13 mouse cellular contexts compared by ENCODE assay signal in genomic region chr4:150724823-150725222, GRCm38 (mm10).
DNase-seq lines count a peak whose midpoint lies in the region; ATAC-seq and TF ChIP-seq lines count a peak whose summit lies in the region.
"Had no signal": no experiment of that assay in that cellular context is flagged by ENCODE, and none has a peak within 500 bp of the region (broad histone marks: within the 10 kb centered on the region; RNA-seq: fewer than 3 reads in every experiment).

No protein-coding gene starts in this region.

- DNase-seq in heart, adult 18-20 months, result peak; percentile 42 to 50
- DNase-seq in urinary bladder, adult 18-20 months (ENCODE audit: low spot score in 2 of 2), result peak; percentile 46 to 59
- DNase-seq in urinary bladder, postnatal 10 days (ENCODE audit: low spot score), result no peak
- DNase-seq in lung, postnatal 0 days (ENCODE audit: low spot score), result peak; percentile 95
- no peak for DNase-seq in thymus, postnatal 25 days
- no peak for DNase-seq in layer of hippocampus, adult 11-12 months (ENCODE audit: low spot score)
- no peak for DNase-seq in left cerebral cortex, postnatal 4 days
- DNase-seq: cerebellum, adult 18-20 months; liver, embryonic 13.5 days had no signal

- peaks cover 3% of the 10 kb centered on the region; the same call in 1 of the 2 replicates for H3K4me1 ChIP-seq in heart, embryonic 11.5 days (ENCODE audit: control insufficient read depth, insufficient read depth, low read length)
- H3K4me1 ChIP-seq in lung, postnatal 0 days (ENCODE audit: insufficient read depth, low read depth, low read length), result peaks cover 4% of the 10 kb centered on the region; the same call in 1 of the 2 replicates

- 81% methylated on average over 11 of the region's 11 CpGs for WGBS in heart, embryonic 11.5 days (ENCODE audit: insufficient replicate concordance)
- 27% methylated on average over 11 of the region's 11 CpGs for WGBS in lung, postnatal 0 days

- no peak overlapping the region for H3K4me3 ChIP-seq in heart, embryonic 11.5 days (ENCODE audit: low read depth, low read length)
- H3K4me3 ChIP-seq in lung, postnatal 0 days (ENCODE audit: low read depth, low read length), result no peak overlapping the region
- H3K4me3 ChIP-seq: hindbrain, embryonic 12.5 days; liver, embryonic 13.5 days; midbrain, embryonic 15.5 days had no signal

- intact Hi-C loops in left cerebral cortex, postnatal 4 days (cut with DNase I), result no loop called here

- TF ChIP-seq EP300 in lung, postnatal 0 days (IDR thresholded peaks at IDR 0.05), result peak; percentile 94

- H3K27me3 ChIP-seq in heart, embryonic 11.5 days (ENCODE audit: control insufficient read depth, insufficient read depth, low read length), result no peaks in the 10 kb centered on the region
- no peaks in the 10 kb centered on the region for H3K27me3 ChIP-seq in lung, postnatal 0 days (replicated peaks; ENCODE audit: insufficient read depth, low read length)
- H3K27me3 ChIP-seq: CH12.LX; hindbrain, embryonic 12.5 days; liver, embryonic 13.5 days; midbrain, embryonic 15.5 days had no signal

- no peak for TF ChIP-seq CTCF in lung, postnatal 0 days (IDR thresholded peaks at IDR 0.05)

- no peak for ATAC-seq in heart, embryonic 11.5 days (replicated peaks; ENCODE audit: insufficient number of reproducible peaks, low FRiP score, low TSS enrichment)
- peak; percentile 88 for ATAC-seq in lung, postnatal 0 days
- ATAC-seq: midbrain, embryonic 15.5 days had no signal

- no peaks in the 10 kb centered on the region for H3K36me3 ChIP-seq in heart, embryonic 11.5 days (ENCODE audit: control insufficient read depth, insufficient read depth, low read length)
- H3K36me3 ChIP-seq in lung, postnatal 0 days (ENCODE audit: insufficient read depth, low read length), result no peaks in the 10 kb centered on the region
- H3K36me3 ChIP-seq: hindbrain, embryonic 12.5 days; liver, embryonic 13.5 days; midbrain, embryonic 15.5 days had no signal

- H3K27ac ChIP-seq in heart, embryonic 11.5 days (ENCODE audit: low read depth, low read length), result no peak overlapping the region
- H3K27ac ChIP-seq in lung, postnatal 0 days (ENCODE audit: low read length), result peak overlapping the region; percentile 86
- H3K27ac ChIP-seq: hindbrain, embryonic 12.5 days; liver, embryonic 13.5 days; midbrain, embryonic 15.5 days had no signal

- H3K9ac ChIP-seq in heart, embryonic 11.5 days (ENCODE audit: low read depth, low read length), result no peak overlapping the region
- H3K9ac ChIP-seq in lung, postnatal 0 days (replicated peaks; ENCODE audit: low read depth), result no peak overlapping the region
- H3K9ac ChIP-seq: hindbrain, embryonic 12.5 days; liver, embryonic 13.5 days; midbrain, embryonic 15.5 days had no signal

- H3K4me2 ChIP-seq in heart, embryonic 11.5 days, result no peak overlapping the region
- H3K4me2 ChIP-seq in lung, postnatal 0 days (replicated peaks; ENCODE audit: low read depth, low read length), result no peak overlapping the region
- H3K4me2 ChIP-seq: hindbrain, embryonic 12.5 days; liver, embryonic 13.5 days; midbrain, embryonic 15.5 days had no signal

- H3K9me3 ChIP-seq in heart, embryonic 11.5 days (replicated peaks; ENCODE audit: control insufficient read depth, low read length), result no peaks in the 10 kb centered on the region
- H3K9me3 ChIP-seq in lung, postnatal 0 days (ENCODE audit: low read length), result no peaks in the 10 kb centered on the region
- H3K9me3 ChIP-seq: hindbrain, embryonic 12.5 days; liver, embryonic 13.5 days; midbrain, embryonic 15.5 days had no signal

Comparison
In these comparisons a context has a peak if more than half of its experiments do, and no peak if none do; other contexts are left out.
1. DNase-seq: peak in heart, adult 18-20 months (2 of 2), urinary bladder, adult 18-20 months (2 of 2) and lung, postnatal 0 days (single experiment); none in urinary bladder, postnatal 10 days (single experiment), thymus, postnatal 25 days (single experiment), layer of hippocampus, adult 11-12 months (single experiment) and left cerebral cortex, postnatal 4 days (single experiment).